Mouse (Mus musculus) embryo, embryonic 11 days (tissue): ENCODE measurements around the gene Cops3.

ENCODE experiments used
- DNase-seq: peaks from one replicate; pipeline ENCODE4 v3.0.0-alpha.2; 2015

The Cops3 gene

GRCm38 (mm10) chr11:59777259-59777658 is 62.4 kb downstream of the Cops3 start:
- no peak for DNase-seq

GRCm38 (mm10) chr11:59775435-59776148 is 64.0 kb downstream of the Cops3 start:
- DNase-seq: no peak

GRCm38 (mm10) chr11:59774522-59774921 is 65.1 kb downstream of the Cops3 start:
- DNase-seq: no peak

DNA sequence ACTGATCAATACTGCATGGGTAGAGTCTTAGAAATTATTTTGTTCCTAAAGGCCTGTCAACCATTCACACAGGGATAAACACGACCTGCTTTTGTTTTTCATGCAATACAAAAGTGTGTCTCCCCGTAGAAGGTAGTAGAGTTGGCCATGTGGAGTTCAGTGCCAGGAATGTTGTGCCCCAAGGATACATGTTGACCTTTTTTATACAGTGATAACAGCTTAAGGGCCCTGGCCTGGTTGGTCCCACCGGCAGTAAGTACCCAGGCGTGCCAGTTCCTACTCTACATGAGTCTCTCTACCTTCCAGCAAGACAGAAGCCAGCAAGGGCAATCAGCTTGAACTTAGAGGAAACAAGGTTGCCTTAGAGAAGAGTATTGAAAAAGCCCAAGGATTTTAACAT is 66.7 kb downstream of the Cops3 start:
- DNase-seq: no peak

GRCm38 (mm10) chr11:59772291-59772690 is 67.3 kb downstream of the Cops3 start:
- no peak for DNase-seq

GRCm38 (mm10) chr11:59770753-59771152 is 68.9 kb downstream of the Cops3 start:
- no peak for DNase-seq

DNA sequence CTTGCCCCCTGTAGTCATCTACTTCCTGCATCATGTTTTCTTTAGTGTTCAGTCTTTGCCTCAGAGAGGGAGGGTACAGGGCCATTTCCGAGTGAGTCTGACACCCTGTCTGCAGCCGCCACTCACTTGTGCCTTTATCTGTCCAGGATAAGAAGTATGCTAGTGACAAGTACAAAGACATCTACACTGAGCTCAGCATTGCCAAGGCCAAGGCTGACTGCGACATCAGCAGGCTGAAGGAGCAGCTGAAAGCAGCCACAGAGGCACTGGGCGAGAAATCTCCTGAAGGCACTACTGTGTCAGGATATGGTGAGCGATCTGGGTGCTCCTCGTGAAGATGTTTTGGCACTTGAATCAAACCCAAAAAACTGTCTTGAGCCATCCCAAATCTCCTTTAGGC is 69.9 kb downstream of the Cops3 start:
- no peak for DNase-seq

DNA sequence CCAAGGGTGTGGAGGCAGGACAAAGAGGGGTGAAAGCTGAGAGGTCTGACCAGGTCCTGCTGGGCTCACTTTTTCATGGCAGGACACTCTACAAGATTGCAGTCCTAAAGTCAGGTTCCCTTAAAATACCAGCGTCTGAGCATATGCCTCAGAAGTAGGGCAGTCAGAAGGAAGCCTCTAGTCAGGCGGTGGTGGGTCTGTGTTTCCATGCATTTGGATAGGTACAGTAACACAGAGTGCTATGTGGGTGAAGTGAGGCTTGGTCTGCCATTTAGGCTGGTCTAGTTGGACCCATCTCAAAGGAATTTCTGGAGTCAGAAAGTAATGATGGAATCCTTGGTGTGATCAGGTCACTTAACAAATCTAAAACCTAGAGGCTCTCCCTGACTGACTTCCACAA is 70.3 kb downstream of the Cops3 start:
- no peak for DNase-seq
